1 mouse cellular context compared by ENCODE assay signal in genomic region chr7:97480821-97481339, GRCm38 (mm10).
TF ChIP-seq lines count a peak whose summit lies in the region.

TSS of gene Ints4 (plus strand) at chr7:97480956.

TF ChIP-seq in MEL, 35 proteins besides CTCF, POLR2A, EP300 and RAD21 (continued from another document):
- TF ChIP-seq USF1 (IDR thresholded peaks at IDR 0.05; ENCODE audit: low read depth, low read length) (0 out of 2 replicates have a peak, but pooled peaks have one; percentile 25), MAZ (IDR thresholded peaks at IDR 0.05; ENCODE audit: low read depth, low read length) (peak; percentile 30; the same call in 1 of the 2 replicates), MXI1 (IDR thresholded peaks at IDR 0.05; ENCODE audit: low read depth, low read length) (peak; percentile 94), GATA1 (IDR thresholded peaks at IDR 0.05; ENCODE audit: low read depth, low read length) (no peak), CHD1 (IDR thresholded peaks at IDR 0.05; ENCODE audit: low read depth, low read length) (no peak), JUND (IDR thresholded peaks at IDR 0.05; ENCODE audit: low read depth, low read length) (no peak)
TF ChIP-seq in MEL: peak in this region for 14.
